Mouse (Mus musculus) limb, embryonic 11.5 days (tissue): ENCODE results near the gene Grik4. TPM values are rescaled to one million over a fixed set of nuclear protein-coding genes. Genes with fewer than 3 reads are reported as not detected.
"Not testable (repeated sequence)": the region's sequence is repeated elsewhere in the genome, so short reads cannot be mapped to it uniquely, and the experiment has no call there.

Experiments used
- ATAC-seq: fragments of 200-750 bp; cut with Nextera tagmentation; 2 replicates; pipeline ENCODE4 v1.8.0; 2017; ENCODE audit warnings: low read depth; ENCODE audit not compliant: insufficient number of reproducible peaks, low FRiP score, low TSS enrichment
- DNase-seq: peaks from one replicate; pipeline ENCODE4 v3.0.0-alpha.2; 2015; ENCODE audit warnings: low spot score
- H3K27ac ChIP-seq: fragments of 300-500 bp; sonication (generic); replicated peaks from 2 replicates; pipeline ENCODE4 v1.5.1; 2014; ENCODE audit warnings: low read depth, mild to moderate bottlenecking, low read length
- H3K27me3 ChIP-seq: fragments of 300-500 bp; sonication (generic); 2 replicates; pipeline ENCODE4 v1.6.1; 2014; ENCODE audit warnings: mild to moderate bottlenecking, low read length, mixed read lengths; ENCODE audit not compliant: control insufficient read depth, insufficient read depth
- H3K36me3 ChIP-seq: fragments of 300-500 bp; sonication (generic); 2 replicates; pipeline ENCODE4 v1.6.1; 2014; ENCODE audit warnings: mild to moderate bottlenecking, low read length, moderate library complexity, mixed read lengths; ENCODE audit not compliant: control insufficient read depth, insufficient read depth
- H3K4me1 ChIP-seq: fragments of 300-500 bp; sonication (generic); 2 replicates; pipeline ENCODE4 v1.6.1; 2014; ENCODE audit warnings: low read length, mixed read lengths; ENCODE audit not compliant: control insufficient read depth, insufficient read depth
- H3K4me2 ChIP-seq: fragments of 300-500 bp; sonication (generic); 2 replicates; pipeline ENCODE4 v1.6.1; 2014; ENCODE audit warnings: low read depth, mild to moderate bottlenecking, moderate library complexity; ENCODE audit not compliant: severe bottlenecking
- H3K4me3 ChIP-seq: fragments of 300-500 bp; sonication (generic); 2 replicates; pipeline ENCODE4 v1.5.1; 2014; ENCODE audit warnings: low read depth, low read length
- H3K9ac ChIP-seq: fragments of 300-500 bp; sonication (generic); 2 replicates; pipeline ENCODE4 v1.6.1; 2014; ENCODE audit warnings: mild to moderate bottlenecking, low read length
- H3K9me3 ChIP-seq: fragments of 300-500 bp; sonication (generic); 2 replicates; pipeline ENCODE4 v1.6.1; 2016; ENCODE audit warnings: low read length; ENCODE audit not compliant: control insufficient read depth
- WGBS: fragments of 180-500 bp; shearing (Covaris S2); extraction: QIAGEN DNeasy Blood & Tissue Kit; methylation state at CpG from one replicate; pipeline ENCODE4 v1.1.7; 2014; 5-methylcytosine and 5-hydroxymethylcytosine counted together
- polyA plus RNA-seq: library from polyadenylated mRNA; unstranded; fragments of >200 nt; fragmentation: Nextera tagmentation; extraction: Ambion mirVana; gene quantifications from 2 replicates; pipeline ENCODE4 v1.2.1, GENCODE M21; 2014

Gene Grik4
- polyA plus RNA-seq, 1 experiment from 2014 or later: 1.1 TPM

- no peaks in the 10 kb centered on the region for H3K9me3 ChIP-seq
- ATAC-seq: no peak
- no peaks in the 10 kb centered on the region for H3K36me3 ChIP-seq
- DNase-seq: no peak
- H3K4me3 ChIP-seq: no peak overlapping the region
- no peak overlapping the region for H3K27ac ChIP-seq
- H3K27me3 ChIP-seq: no peaks in the 10 kb centered on the region
- H3K4me2 ChIP-seq: no peak overlapping the region
- 82% methylated on average over 2 of the region's 2 CpGs for WGBS
- H3K4me1 ChIP-seq: peaks cover 2% of the 10 kb centered on the region; the same call in 1 of the 2 replicates
- no peak overlapping the region for H3K9ac ChIP-seq
Measured at GRCm38 (mm10) chr9:42786286-42786685, 158.0 kb downstream of the Grik4 start.

GRCm38 (mm10) chr9:42785173-42785830, 159.0 kb downstream of the Grik4 start:
- no peak overlapping the region for H3K4me2 ChIP-seq
- H3K4me1 ChIP-seq: peaks cover 2% of the 10 kb centered on the region; the same call in 1 of the 2 replicates
- DNase-seq (no peak), ATAC-seq (no peak)
- H3K27me3 ChIP-seq: no peaks in the 10 kb centered on the region
- H3K27ac ChIP-seq: no peak overlapping the region
- WGBS: 62% methylated on average over 10 of the region's 10 CpGs
- H3K36me3 ChIP-seq: no peaks in the 10 kb centered on the region
- no peaks in the 10 kb centered on the region for H3K9me3 ChIP-seq
- no peak overlapping the region for H3K9ac ChIP-seq
- no peak overlapping the region for H3K4me3 ChIP-seq

GRCm38 (mm10) chr9:42783248-42783903, 160.9 kb downstream of the Grik4 start:
- Histone ChIP-seq H3K27me3 (no peaks in the 10 kb centered on the region), H3K4me3 (no peak overlapping the region), H3K27ac (no peak overlapping the region), H3K9ac (no peak overlapping the region), H3K4me2 (no peak overlapping the region), H3K9me3 (no peaks in the 10 kb centered on the region), H3K4me1 (peaks cover 2% of the 10 kb centered on the region; the same call in 1 of the 2 replicates), H3K36me3 (no peaks in the 10 kb centered on the region)
- WGBS: 34% methylated on average over 8 of the region's 8 CpGs
- ATAC-seq (no peak), DNase-seq (no peak)

- DNase-seq, H3K36me3 ChIP-seq, H3K9ac ChIP-seq, H3K4me2 ChIP-seq, H3K4me3 ChIP-seq, H3K9me3 ChIP-seq, H3K27ac ChIP-seq, H3K27me3 ChIP-seq, H3K4me1 ChIP-seq, ATAC-seq: not testable (repeated sequence)
- 22% methylated on average over 21 of the region's 21 CpGs for WGBS
Measured at GRCm38 (mm10) chr9:42778471-42779263, 165.6 kb downstream of the Grik4 start.

GRCm38 (mm10) chr9:42777913-42778312, 166.4 kb downstream of the Grik4 start:
- Histone ChIP-seq H3K9me3 (no peaks in the 10 kb centered on the region), H3K4me3 (no peak overlapping the region), H3K27me3 (no peaks in the 10 kb centered on the region), H3K4me1 (peaks cover 6% of the 10 kb centered on the region; the same call in 1 of the 2 replicates), H3K4me2 (no peak overlapping the region), H3K27ac (no peak overlapping the region), H3K36me3 (no peaks in the 10 kb centered on the region), H3K9ac (no peak overlapping the region)
- WGBS: 14% methylated on average over 8 of the region's 8 CpGs
- DNase-seq (no peak), ATAC-seq (no peak)

- H3K27me3 ChIP-seq: no peaks in the 10 kb centered on the region
- H3K4me1 ChIP-seq: peaks cover 6% of the 10 kb centered on the region; the same call in 1 of the 2 replicates
Measured at GRCm38 (mm10) chr9:42776804-42777203, 167.5 kb downstream of the Grik4 start.

GRCm38 (mm10) chr9:42764823-42765560, 179.3 kb downstream of the Grik4 start:
- H3K4me2 ChIP-seq: peak overlapping the region; percentile 29
- H3K27me3 ChIP-seq: no peaks in the 10 kb centered on the region
- H3K4me3 ChIP-seq: no peak overlapping the region

More at GRCm38 (mm10) chr9:42776804-42777203, 167.5 kb downstream of the Grik4 start:
- Histone ChIP-seq H3K27ac (no peak overlapping the region), H3K4me2 (no peak overlapping the region), H3K9ac (no peak overlapping the region), H3K9me3 (no peaks in the 10 kb centered on the region), H3K4me3 (no peak overlapping the region), H3K36me3 (no peaks in the 10 kb centered on the region)
- 30% methylated on average over 9 of the region's 9 CpGs for WGBS
- DNase-seq (no peak), ATAC-seq (no peak)

More at GRCm38 (mm10) chr9:42764823-42765560, 179.3 kb downstream of the Grik4 start:
- DNase-seq (peak; percentile 81), ATAC-seq (0 out of 2 replicates have a peak, but pooled peaks have one; percentile 26)
- H3K4me1 ChIP-seq: peaks cover 30% of the 10 kb centered on the region
- H3K36me3 ChIP-seq: no peaks in the 10 kb centered on the region
- peak overlapping the region; percentile 13; the same call in 1 of the 2 replicates for H3K9ac ChIP-seq
- peak overlapping the region; percentile 52; the same call in 1 of the 2 replicates for H3K27ac ChIP-seq
- no peaks in the 10 kb centered on the region for H3K9me3 ChIP-seq
- 16% methylated on average over 11 of the region's 11 CpGs for WGBS
